Mouse (Mus musculus): ENCODE measurements at regions not wholly inside any gene's neighbourhood (a gene's known extent, or its start where the extent isn't known, plus 50 kb on each side); places are given as distances from the start of the nearest gene placed in this dataset.
"Not testable (repeated sequence)": the region's sequence is repeated elsewhere in the genome, so short reads cannot be mapped to it uniquely, and the experiment has no call there.

DNA sequence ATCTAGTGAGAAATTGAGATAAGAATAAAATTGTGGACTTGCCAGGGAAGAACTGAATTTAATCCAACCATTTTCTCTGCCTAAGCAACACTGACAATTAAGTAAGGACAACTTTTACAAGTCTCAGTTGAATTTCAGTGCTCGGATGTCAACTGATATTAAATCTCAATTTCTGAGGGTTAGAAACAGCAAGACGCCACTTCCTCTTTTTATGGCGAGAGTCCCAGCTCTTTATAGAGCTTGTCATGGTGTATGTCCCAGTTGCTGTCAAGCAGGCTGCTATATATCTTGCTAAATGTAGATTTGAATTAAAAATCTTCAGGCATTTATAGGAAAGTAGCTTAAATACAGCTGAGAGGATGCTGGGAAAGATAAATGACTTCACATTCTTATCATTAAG is 697.8 kb upstream of the Got2 start:
- no peak for DNase-seq

- no peak for DNase-seq
Measured at GRCm38 (mm10) chr8:96552512-96552911, 664.2 kb upstream of the Got2 start.

DNA sequence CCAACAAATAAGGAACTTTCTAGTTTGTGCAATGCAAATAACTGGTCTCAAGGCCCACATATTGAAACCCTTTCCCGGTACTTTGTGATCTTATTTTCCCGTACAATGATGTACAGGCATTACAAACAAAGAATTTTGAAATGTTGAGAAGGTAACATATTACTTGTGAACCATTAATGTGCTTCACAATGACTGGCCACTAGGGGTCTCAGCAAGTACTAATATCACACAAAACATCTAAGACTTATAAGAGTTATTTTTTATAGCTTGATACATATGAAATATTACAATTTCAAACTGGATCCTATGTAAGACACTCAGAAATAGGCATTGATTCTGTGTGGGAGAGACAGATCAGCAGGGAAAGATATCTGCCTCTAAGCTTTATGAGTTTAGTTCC is 662.1 kb upstream of the Got2 start:
- DNase-seq = no peak

- DNase-seq = no peak
Measured at GRCm38 (mm10) chr8:96548663-96549062, 660.3 kb upstream of the Got2 start.

DNA sequence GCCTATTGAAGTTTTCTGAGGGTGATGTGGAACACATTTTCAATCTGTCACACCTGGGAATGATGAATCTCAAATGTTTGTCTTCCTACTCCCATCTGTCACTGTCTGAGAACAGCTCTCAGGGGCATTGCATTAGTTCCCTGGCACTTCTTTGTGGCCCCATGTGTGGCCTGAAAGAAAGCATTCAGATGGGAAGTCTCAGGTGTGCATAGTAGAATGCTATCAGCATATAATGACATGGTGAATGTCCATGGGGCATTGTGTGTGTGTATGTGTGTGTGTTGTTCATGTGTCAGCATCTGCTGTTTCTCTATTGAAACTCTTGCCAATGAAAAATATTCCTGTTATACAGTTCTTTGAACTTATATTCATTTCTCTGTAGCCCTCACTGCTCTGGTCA is 659.8 kb upstream of the Got2 start:
- DNase-seq = no peak

DNA sequence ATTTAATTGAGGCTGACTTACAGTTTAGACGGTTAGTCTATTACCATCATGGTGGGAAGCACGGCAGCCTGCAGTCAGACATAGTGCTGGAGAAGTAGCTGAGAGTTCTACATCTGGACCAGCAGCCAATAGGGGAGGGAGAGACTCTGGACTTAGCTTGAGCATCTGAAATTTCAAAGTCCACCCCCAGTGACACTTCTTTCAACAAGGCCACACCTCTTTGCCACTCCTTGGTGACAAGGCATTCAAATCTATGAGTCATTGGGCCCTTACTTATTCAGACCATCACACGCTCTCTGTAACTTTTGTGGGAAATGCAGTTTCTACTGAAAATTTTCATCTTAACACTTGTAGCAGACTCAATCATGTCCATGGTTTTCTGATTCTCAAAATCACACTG is 653.9 kb upstream of the Got2 start:
- DNase-seq = no peak

GRCm38 (mm10) chr8:96498854-96499253 is 610.5 kb upstream of the Got2 start:
- DNase-seq = no peak

DNA sequence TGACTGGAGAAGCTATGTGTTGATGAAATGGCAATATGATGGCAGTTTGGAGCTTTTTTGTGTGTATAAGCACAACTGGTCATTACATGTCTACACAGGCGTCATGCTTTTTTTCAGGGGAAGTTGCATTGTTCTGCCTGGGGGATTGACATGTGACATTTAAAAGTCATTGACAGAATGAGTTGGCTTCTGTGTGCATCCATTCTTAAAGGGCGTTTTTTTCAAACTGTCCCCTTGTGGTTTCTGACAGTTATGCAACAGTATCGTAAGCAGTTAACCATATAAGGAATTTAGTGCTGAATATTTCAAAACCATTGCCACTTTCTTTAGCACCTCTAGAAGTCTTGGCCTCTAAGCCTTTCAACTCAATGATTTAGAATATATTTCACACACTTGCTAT is 607.1 kb upstream of the Got2 start:
- no peak for DNase-seq

GRCm38 (mm10) chr8:96489804-96490203 is 601.5 kb upstream of the Got2 start:
- no peak for DNase-seq

DNA sequence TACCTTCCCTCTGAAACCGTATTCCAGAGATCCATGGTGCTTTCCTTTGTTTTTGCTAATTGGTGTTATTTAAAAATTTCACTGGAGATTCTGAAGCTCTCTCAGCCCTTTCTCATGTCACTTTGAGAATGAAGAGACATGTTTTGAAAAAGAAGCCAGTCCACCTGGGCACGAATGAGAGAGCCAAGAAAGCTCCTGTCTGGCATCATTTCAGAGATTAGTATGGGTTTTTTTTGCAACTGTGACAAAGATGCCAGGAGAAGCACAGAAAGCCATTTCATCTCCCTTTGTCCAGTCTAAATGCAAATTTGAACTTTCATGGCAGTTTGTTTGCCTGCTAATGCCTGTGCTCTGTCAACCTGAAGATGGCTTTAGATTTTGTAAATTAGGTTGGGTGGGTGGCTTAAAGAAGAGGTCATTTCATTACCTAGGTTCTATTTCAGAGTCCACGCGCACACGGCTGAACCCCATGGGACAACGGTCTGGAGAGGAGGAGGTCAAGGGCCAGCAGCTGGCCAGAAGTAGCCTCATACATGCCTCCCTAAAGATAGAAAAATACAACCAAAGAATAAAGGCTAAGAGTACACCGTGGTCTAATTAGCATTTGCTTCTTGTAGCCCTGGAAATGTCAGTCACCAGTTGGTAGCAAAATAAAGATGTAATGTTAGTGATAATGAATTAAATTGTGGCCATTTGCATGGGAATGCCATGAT is 600.5 kb upstream of the Got2 start:
- no peak for DNase-seq

DNA sequence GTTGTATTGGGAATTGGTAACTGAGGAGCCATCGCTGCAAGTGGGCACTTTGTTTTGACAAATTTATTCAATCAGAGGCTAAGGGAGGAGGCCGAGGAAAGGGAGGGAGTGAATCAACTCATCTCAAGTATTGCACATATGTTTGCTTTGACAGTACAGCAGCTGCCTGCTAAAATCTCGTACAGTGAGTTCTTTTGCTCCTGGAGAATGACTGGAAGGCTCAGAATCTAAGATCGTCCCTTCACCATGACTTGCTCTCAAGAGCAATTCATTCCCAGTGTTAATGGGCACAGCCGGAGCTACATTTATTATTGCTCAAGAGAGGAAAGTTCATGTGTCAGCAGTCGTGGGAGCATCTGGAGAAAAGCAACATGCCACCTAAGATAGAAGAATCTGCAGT is 567.6 kb upstream of the Got2 start:
- DNase-seq = no peak

DNA sequence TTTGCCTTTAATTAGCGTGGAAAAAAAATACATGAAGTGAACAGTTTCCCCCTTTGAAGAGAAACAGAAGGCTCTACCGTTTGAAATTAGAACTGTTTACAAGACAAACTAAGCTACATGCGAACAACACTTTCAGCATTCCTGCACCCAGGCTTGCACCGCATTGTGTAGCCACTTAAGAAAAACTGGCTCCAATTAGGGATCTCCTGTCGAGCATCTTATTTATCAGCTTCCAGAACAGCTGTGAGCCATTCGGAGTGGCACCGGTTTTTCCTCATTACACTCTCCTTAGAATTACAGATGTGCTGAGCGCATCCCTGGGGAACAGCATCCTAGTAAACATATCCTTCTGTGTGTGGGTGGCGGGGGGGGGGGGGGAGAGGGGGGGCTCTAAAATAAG is 567.0 kb upstream of the Got2 start:
- no peak for DNase-seq

- no peak for DNase-seq
Measured at GRCm38 (mm10) chr8:96429708-96430107, 541.4 kb upstream of the Got2 start.

GRCm38 (mm10) chr8:96426900-96427299 is 538.6 kb upstream of the Got2 start:
- no peak for DNase-seq

- no peak for DNase-seq
Measured at GRCm38 (mm10) chr8:96409601-96410000, 521.3 kb upstream of the Got2 start.

GRCm38 (mm10) chr8:96404549-96405145 is 516.3 kb upstream of the Got2 start:
- no peak for DNase-seq

DNA sequence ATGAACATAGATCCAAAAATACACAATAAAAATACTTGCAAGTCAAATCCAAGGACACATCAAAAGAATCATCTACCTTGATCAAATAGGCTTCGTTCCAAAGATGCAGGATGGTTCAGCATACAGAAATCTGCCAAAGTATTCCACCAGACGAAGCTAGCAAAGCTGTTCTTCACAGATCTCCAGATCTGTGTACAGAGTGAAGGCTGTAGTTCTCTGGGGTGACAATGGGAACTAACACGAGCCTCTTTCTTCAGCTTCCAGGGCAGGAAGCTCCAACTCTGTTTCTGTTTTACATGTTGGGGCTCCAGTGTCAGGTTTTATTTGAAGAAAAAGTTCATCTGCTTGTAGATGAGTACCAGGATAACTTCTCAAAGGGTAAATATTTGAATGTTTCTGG is 515.3 kb upstream of the Got2 start:
- DNase-seq = no peak

DNA sequence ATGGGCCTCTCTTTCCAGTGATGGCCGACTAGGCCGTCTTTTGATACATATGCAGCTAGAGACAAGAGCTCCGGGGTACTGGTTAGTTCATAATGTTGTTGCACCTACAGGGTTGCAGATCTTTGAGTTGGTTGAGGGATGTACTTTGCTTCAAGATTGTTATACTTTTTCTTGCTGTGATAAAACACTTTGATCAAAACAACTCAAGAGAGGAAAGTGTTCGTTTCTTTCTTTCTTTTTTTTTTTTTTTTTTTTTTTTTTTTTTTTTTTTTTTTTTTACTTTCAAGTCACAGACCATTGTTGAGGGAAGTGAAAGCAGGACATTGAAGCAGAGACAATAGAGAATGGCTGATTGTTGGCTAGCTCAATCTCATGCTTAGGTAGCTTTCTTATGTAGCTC is 511.0 kb upstream of the Got2 start:
- not testable (repeated sequence) for DNase-seq

GRCm38 (mm10) chr8:96393024-96393423 is 504.7 kb upstream of the Got2 start:
- DNase-seq = peak in 1 of 2 experiments; percentile 4

- DNase-seq = no peak
Measured at GRCm38 (mm10) chr8:96389251-96389650, 500.9 kb upstream of the Got2 start.

DNA sequence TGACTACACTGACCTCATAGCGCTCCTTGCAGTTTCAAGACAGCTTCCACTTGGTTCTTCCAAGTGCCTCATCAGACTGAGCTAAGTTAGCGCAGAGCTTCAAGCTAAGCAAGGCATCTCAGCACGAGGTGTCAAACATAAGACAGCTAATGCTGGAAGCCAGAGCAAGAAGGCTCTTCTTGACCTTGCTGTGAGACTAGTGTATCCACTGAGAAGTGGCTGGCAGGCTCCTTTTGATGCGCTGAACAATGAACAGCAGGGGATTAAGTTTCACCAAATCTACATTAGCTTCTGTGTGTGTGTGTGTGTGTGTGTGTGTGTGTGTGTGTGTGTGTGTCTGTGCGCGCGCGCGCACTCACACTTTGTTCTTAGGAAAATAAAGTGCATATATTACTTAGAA is 482.2 kb upstream of the Got2 start:
- no peak for DNase-seq

- DNase-seq = no peak
Measured at GRCm38 (mm10) chr8:96362853-96363445, 474.6 kb upstream of the Got2 start.

DNA sequence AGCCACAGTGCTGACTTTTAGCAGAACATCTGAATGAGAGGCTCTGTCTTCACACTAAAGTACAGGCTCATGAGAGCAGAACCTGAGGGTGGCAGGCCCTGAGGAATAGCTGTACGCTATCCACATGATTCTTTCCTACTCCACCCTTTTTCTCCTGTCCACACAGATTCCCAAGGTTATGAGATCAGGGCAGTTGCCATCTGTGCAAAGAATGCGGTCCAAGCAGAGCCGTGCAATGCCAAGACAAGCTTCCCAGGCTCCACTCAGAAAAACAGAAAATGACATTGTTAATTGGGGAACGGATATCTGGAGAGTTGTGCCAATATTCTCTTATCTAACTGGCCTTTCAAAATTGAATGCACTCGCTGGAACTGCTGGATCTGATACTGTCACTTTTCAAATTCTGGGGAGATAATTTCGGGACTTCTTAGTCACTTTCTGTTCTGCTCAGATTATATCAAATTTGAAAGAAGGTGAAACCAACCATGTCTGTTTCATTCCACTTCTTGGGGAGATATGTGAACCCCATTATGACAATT is 462.3 kb upstream of the Got2 start:
- peak; percentile 49 to 54 for DNase-seq

- no peak for DNase-seq
Measured at GRCm38 (mm10) chr8:96349503-96349902, 461.2 kb upstream of the Got2 start.
